Mouse (Mus musculus) embryonic facial prominence, embryonic 10.5 days (tissue): ENCODE data around the gene Hsf2. TPM values are rescaled to one million over a fixed set of nuclear protein-coding genes. Genes with fewer than 3 reads are reported as not detected.
"Not testable (repeated sequence)": the region's sequence is repeated elsewhere in the genome, so short reads cannot be mapped to it uniquely, and the experiment has no call there.

Experiments used
- DNase-seq: peaks from one replicate; pipeline ENCODE4 v3.0.0-alpha.2; 2017; ENCODE audit warnings: low spot score
- H3K27ac ChIP-seq: fragments of 300-500 bp; sonication (generic); replicated peaks from 2 replicates; pipeline ENCODE4 v1.5.1; 2016; ENCODE audit warnings: mild to moderate bottlenecking
- H3K27me3 ChIP-seq: fragments of 300-500 bp; sonication (generic); replicated peaks from 2 replicates; pipeline ENCODE4 v1.6.1; 2016; ENCODE audit warnings: low read depth, mild to moderate bottlenecking; ENCODE audit not compliant: poor library complexity, severe bottlenecking
- H3K36me3 ChIP-seq: fragments of 300-500 bp; sonication (generic); replicated peaks from 2 replicates; pipeline ENCODE4 v1.6.1; 2016; ENCODE audit warnings: mild to moderate bottlenecking, moderate library complexity
- H3K4me1 ChIP-seq: fragments of 300-500 bp; sonication (generic); 2 replicates; pipeline ENCODE4 v1.6.1; 2016
- H3K4me3 ChIP-seq: fragments of 300-500 bp; sonication (generic); 2 replicates; pipeline ENCODE4 v1.5.1; 2016; ENCODE audit warnings: mild to moderate bottlenecking, moderate library complexity
- H3K9me3 ChIP-seq: fragments of 300-500 bp; sonication (generic); 2 replicates; pipeline ENCODE4 v1.6.1; 2016; ENCODE audit warnings: mild to moderate bottlenecking
- WGBS: fragments of 180-500 bp; shearing (Covaris S2); methylation state at CpG from one replicate; pipeline ENCODE4 v1.1.7; 2016; 5-methylcytosine and 5-hydroxymethylcytosine counted together
- polyA plus RNA-seq: library from polyadenylated mRNA; unstranded; fragments of >200 nt; fragmentation: Nextera tagmentation; extraction: Ambion mirVana; gene quantifications from 2 replicates; pipeline ENCODE4 v1.2.1, GENCODE M21; 2016

The Hsf2 gene
- polyA plus RNA-seq, 1 experiment from 2014 or later, result 56.4 TPM

GRCm38 (mm10) chr10:57486542-57487071 lies 422 bp downstream of the Hsf2 start:
- peaks cover 14% of the 10 kb centered on the region for H3K36me3 ChIP-seq
- DNase-seq, result peak; percentile 84
- peak overlapping the region; percentile 98 for H3K27ac ChIP-seq
- WGBS, result under 1% methylated on average over 65 of the region's 65 CpGs
- H3K4me1 ChIP-seq, result peaks cover 22% of the 10 kb centered on the region
- H3K4me3 ChIP-seq, result peak overlapping the region; percentile 95
- H3K9me3 ChIP-seq, result no peaks in the 10 kb centered on the region
- no peaks in the 10 kb centered on the region for H3K27me3 ChIP-seq

GRCm38 (mm10) chr10:57487201-57487600 lies 1.0 kb downstream of the Hsf2 start:
- peak; percentile 66 for DNase-seq
- Histone ChIP-seq H3K36me3 (peaks cover 20% of the 10 kb centered on the region), H3K9me3 (no peaks in the 10 kb centered on the region), H3K27me3 (no peaks in the 10 kb centered on the region), H3K4me3 (peak overlapping the region; percentile 95), H3K4me1 (peaks cover 22% of the 10 kb centered on the region), H3K27ac (peak overlapping the region; percentile 98)
- WGBS, result 1% methylated on average over 8 of the region's 8 CpGs

DNA sequence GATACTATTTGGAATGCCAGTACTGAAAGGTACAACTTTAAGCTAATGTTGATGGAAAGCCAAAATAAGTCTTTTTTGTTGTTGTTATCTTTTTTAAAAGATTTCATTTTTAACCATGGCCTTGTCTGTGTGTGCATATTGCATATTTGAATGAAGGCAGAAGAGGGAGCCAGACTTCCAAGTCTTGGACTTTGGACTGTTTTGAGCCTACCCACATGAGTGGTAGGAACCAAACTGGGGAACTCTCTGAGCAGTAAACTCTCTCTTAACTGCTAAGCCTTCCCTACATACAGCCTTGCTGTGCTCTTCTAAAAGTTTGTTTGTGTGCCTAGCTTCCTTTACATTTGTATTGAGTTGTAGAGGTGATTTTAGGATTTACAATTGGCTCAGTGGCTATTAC lies 2.4 kb downstream of the Hsf2 start:
- H3K4me1 ChIP-seq, result peaks cover 22% of the 10 kb centered on the region
- H3K36me3 ChIP-seq, result peaks cover 28% of the 10 kb centered on the region
- no peaks in the 10 kb centered on the region for H3K27me3 ChIP-seq
- peaks cover 4% of the 10 kb centered on the region; the same call in 1 of the 2 replicates for H3K9me3 ChIP-seq
- DNase-seq, result no peak
- H3K27ac ChIP-seq, result no peak overlapping the region
- H3K4me3 ChIP-seq, result peak overlapping the region; percentile 95; the same call in 1 of the 2 replicates

GRCm38 (mm10) chr10:57492050-57492449 lies 5.9 kb downstream of the Hsf2 start:
- no peak overlapping the region for H3K4me3 ChIP-seq
- H3K9me3 ChIP-seq, result peaks cover 6% of the 10 kb centered on the region; the same call in 1 of the 2 replicates
- peaks cover 19% of the 10 kb centered on the region for H3K4me1 ChIP-seq
- WGBS, result 75% methylated on average over 2 of the region's 2 CpGs
- no peak overlapping the region for H3K27ac ChIP-seq
- DNase-seq, result no peak
- no peaks in the 10 kb centered on the region for H3K27me3 ChIP-seq
- H3K36me3 ChIP-seq, result peaks cover 45% of the 10 kb centered on the region

DNA sequence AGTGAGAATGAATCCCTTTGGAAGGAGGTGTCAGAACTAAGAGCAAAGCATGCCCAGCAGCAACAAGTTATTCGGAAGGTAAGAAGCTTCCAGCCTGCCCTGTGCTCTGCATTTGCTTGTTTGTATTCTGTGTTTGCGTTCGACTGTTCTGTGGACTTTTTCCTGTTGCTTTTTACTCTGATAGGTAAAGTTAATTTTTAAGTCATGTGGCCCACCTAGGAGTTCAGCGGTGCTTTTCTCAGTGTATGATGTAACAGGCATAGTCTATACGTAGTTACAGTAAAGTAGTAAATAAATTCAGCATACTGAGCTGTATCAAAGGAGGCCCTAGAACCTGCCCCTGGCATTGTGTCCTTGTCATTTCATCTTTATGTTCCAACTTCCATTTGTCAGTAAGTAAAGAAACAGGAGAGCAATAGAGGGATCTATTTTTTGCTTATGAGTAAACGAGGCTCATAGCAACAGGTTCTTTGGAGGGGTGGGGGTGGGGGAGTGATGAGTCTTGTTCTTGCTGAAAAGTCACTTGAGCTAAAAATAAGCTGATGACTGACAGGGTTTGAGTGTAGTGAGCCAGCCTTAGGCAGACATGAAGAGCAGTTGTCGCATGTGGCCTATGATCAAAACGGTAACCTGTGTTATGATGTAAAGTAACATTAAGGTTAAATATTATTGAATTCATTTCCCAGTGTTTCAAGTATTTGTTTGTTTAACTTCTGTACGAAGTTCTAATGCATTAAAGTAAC lies 13.4 kb downstream of the Hsf2 start:
- H3K27me3 ChIP-seq, result no peaks in the 10 kb centered on the region
- no peak overlapping the region for H3K4me3 ChIP-seq
- H3K9me3 ChIP-seq, result no peaks in the 10 kb centered on the region
- no peaks in the 10 kb centered on the region for H3K4me1 ChIP-seq
- DNase-seq, result no peak
- H3K36me3 ChIP-seq, result peaks cover 70% of the 10 kb centered on the region
- no peak overlapping the region for H3K27ac ChIP-seq
- WGBS, result 87% methylated on average over 9 of the region's 9 CpGs

- no peaks in the 10 kb centered on the region for H3K27me3 ChIP-seq
- H3K9me3 ChIP-seq, result no peaks in the 10 kb centered on the region
- no peak overlapping the region for H3K4me3 ChIP-seq
- WGBS, result 94% methylated on average over 2 of the region's 2 CpGs
- no peak for DNase-seq
- no peak overlapping the region for H3K27ac ChIP-seq
- H3K36me3 ChIP-seq, result peaks cover 99% of the 10 kb centered on the region
- no peaks in the 10 kb centered on the region for H3K4me1 ChIP-seq
These were observed 28.4 kb downstream of the Hsf2 start for GRCm38 (mm10) chr10:57514616-57515015.

DNA sequence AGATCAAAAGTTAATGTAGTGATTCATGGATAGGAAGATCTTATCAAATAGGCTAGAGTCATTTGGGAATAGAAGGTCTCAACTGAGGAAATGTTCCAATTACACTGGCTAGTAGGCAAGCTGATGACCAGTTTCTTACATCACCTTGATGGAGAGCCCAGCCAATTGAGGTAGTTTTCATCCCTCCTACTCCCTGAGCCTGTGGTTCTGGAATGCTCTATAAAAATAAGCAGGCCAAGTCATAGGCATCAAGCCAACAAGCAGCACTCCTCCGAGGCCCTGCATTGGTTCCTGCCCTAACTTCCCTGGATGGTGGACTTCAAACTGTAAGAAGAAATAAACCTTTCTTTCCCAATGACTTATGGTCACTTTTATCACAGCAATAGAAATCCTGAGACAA lies 29.1 kb downstream of the Hsf2 start:
- Histone ChIP-seq H3K27me3 (no peaks in the 10 kb centered on the region), H3K27ac (no peak overlapping the region), H3K9me3 (no peaks in the 10 kb centered on the region), H3K4me1 (no peaks in the 10 kb centered on the region), H3K36me3 (peaks cover 97% of the 10 kb centered on the region), H3K4me3 (no peak overlapping the region)
- WGBS, result 94% methylated on average over 1 of the region's 1 CpGs
- DNase-seq, result no peak

- 0 out of 2 replicates have a peak, but pooled peaks cover 2% of the 10 kb centered on the region for H3K9me3 ChIP-seq
- no peak overlapping the region for H3K27ac ChIP-seq
- WGBS, result 93% methylated on average over 5 of the region's 5 CpGs
- H3K4me1 ChIP-seq, result peaks cover 15% of the 10 kb centered on the region
- no peaks in the 10 kb centered on the region for H3K27me3 ChIP-seq
- H3K36me3 ChIP-seq, result peaks cover 62% of the 10 kb centered on the region
- DNase-seq, result no peak
- H3K4me3 ChIP-seq, result no peak overlapping the region
These were observed 40.3 kb downstream of the Hsf2 start for GRCm38 (mm10) chr10:57526469-57526868.

GRCm38 (mm10) chr10:57531076-57531475 lies 44.9 kb downstream of the Hsf2 start:
- Histone ChIP-seq H3K36me3 (peaks cover 16% of the 10 kb centered on the region), H3K9me3 (no peaks in the 10 kb centered on the region), H3K27me3 (no peaks in the 10 kb centered on the region), H3K4me3 (peak overlapping the region; percentile 93), H3K27ac (no peak overlapping the region), H3K4me1 (peaks cover 15% of the 10 kb centered on the region)
- no peak for DNase-seq
- WGBS, result 70% methylated on average over 2 of the region's 2 CpGs

DNA sequence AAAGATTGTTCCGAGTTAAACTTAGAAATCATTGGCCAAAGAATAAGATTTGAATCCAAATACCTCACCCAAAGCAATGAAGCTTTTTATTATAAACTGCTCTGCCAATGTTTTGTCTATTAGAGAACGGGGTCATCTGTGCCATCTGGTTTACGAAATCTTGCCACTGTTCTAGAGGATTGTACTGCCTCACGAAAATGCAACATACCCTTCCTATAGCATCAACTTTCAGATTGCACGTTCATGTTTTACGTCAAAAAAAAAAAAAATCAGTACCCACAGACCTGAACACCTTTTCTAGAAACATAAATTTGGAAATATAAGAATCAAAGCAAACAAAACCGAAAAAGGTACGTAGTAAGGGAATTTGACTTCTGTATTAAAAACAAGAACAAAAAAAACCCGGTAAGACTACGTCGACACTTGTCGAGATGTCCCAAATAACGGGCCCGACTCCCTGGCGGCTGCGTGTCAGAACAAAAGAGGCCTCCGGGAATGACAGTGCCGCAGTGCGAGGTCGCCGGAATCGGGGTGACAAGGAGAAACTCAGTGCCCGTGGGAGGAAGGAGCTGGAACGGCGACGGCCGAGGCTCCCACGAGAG lies 45.5 kb downstream of the Hsf2 start:
- Histone ChIP-seq H3K4me1 (peaks cover 15% of the 10 kb centered on the region), H3K36me3 (peaks cover 10% of the 10 kb centered on the region), H3K9me3 (no peaks in the 10 kb centered on the region), H3K27ac (peak overlapping the region; percentile 96), H3K4me3 (peak overlapping the region; percentile 93), H3K27me3 (no peaks in the 10 kb centered on the region)
- no peak for DNase-seq
- 4% methylated on average over 28 of the region's 28 CpGs for WGBS

GRCm38 (mm10) chr10:57532218-57533101 lies 46.3 kb downstream of the Hsf2 start, which contains the start of gene Serinc1:
TSS of gene Serinc1 (minus strand) at chr10:57532530.
- H3K36me3 ChIP-seq, result peaks cover 2% of the 10 kb centered on the region
- H3K27me3 ChIP-seq, result no peaks in the 10 kb centered on the region
- WGBS, result 12% methylated on average over 49 of the region's 49 CpGs
- peaks cover 15% of the 10 kb centered on the region for H3K4me1 ChIP-seq
- H3K9me3 ChIP-seq, result no peaks in the 10 kb centered on the region
- peak; percentile 96 for DNase-seq
- peak within 1 kb of the TSS; percentile 93 for H3K4me3 ChIP-seq
- peak within 1 kb of the TSS; percentile 96 for H3K27ac ChIP-seq

- not testable (repeated sequence) for H3K9me3 ChIP-seq, H3K36me3 ChIP-seq, H3K4me3 ChIP-seq, DNase-seq, H3K4me1 ChIP-seq, H3K27ac ChIP-seq, H3K27me3 ChIP-seq
- WGBS, result 83% methylated on average over 9 of the region's 9 CpGs
These were observed 57.7 kb downstream of the Hsf2 start for GRCm38 (mm10) chr10:57543890-57544289.
